Mouse (Mus musculus): ENCODE measurements around the gene Slc39a7.
A peak's percentile ranks its signal among the peaks of the same experiment; 100 is the strongest.
"Not testable (repeated sequence)": the region's sequence is repeated elsewhere in the genome, so short reads cannot be mapped to it uniquely, and the experiment has no call there.

Slc39a7 gene

DNA sequence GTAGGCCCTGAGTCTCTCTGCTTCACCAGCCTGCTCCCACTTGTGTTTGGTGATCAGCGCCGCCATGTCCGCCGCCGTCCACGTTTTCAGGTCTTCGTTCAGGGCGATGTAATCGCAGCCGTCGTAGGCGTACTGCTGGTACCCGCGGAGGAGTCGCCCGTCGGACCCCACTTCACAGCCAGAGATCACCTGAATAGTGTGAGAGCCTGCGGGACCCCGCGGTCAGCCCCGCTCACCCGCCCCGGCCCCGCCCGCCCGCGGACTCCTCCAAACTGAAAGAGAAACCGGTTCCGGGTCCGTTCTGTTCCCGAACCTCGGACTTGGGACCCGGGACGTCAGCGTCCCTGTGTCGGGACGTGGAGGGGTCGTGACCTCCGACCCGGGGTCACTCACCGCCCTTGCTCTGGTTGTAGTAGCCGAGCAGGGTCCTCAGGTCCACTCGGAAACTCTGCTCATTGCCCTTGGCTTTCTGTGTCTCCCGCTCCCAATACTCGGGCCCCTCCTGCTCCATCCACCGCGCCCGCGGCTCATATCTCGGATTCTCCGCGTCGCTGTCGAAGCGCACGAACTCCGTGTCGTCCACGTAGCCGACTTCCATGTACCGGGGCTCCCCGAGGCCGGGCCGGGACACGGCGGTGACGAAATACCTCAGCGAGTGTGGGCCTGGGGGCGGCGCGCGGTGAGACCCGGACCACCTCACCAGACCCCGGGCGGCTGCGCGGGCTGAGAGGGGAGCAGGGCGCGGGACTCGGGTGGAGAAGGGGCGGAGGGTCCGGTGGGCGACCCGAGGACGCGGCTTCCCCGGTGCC is 31.9 kb downstream of the Slc39a7 start:
- DNase-seq = peak; percentile 11

DNA sequence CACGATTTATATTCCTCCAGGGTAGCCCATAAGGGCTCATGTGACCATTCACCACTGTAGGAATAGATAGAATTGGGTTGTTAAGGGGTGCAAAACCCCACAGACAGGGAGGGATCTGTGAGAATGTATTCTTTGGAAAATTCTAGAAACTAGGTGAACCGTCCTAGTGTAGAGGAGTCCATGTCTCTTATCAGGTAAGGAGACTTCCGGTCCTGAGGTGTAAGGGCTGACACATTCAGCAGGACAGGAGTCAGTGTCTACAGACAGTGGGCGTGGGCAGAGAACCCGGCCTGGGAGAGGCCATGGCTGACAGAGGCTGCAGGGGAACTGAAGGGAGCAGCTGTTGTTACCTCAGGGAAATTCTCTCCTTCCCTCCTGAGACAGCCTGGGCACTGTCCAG is 32.8 kb downstream of the Slc39a7 start:
- not testable (repeated sequence) for DNase-seq

DNA sequence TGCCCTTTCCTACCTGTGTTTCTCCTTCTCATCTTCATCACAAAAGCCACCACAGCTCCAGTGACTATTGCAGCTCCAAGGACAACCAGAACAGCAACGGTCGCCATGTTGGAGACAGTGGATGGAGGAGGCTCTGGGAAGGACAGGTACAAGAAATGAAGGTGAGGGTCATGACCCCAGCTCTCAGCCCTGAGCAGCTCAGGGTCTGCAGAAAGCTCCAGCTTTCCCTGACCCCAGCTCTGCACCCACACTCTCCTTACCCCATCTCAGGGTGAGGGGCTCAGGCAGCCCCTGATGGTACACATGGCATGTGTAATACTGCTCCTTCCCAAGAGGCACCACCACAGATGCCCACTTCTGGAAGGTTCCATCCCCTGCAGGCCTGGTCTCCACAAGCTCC is 34.5 kb downstream of the Slc39a7 start:
- not testable (repeated sequence) for DNase-seq

DNA sequence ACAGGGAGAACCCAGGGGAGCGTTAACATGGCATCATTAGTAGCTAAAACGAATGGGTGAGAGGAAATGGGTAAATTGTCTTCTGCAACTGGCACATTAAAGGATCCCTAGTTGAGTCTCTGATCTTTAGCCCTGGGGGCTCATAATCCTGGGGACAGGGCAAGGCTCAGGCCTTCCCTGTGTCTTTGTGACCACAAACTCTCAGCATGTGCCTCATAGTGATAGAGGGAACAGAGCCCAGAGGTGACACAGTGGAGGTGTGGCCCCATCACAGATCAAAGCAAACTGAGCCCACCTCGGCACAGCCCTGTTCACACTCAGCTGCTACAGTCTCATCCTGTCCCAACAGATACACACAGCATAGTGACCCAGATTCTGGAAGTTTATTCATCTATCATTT is 35.8 kb downstream of the Slc39a7 start:
- DNase-seq = no peak

DNA sequence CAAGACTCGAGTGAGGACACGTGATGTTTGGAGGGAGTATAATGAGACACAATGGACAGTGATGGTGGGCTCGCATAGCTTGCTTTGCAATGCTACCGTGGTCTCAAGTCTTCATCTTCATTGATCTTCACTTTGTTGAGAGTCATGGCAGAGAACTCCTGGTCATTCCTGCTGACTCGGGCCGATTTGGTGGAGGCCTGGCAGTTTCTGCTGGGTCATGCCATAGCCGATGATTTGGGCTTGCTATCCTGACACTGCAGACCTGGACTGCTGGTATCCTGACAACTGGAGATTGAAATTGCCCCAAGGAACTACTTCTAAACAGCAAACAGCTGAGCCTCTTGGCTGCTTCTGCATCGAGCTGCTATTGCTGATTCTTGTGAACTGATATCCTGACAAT is 36.5 kb downstream of the Slc39a7 start:
- DNase-seq = no peak

DNA sequence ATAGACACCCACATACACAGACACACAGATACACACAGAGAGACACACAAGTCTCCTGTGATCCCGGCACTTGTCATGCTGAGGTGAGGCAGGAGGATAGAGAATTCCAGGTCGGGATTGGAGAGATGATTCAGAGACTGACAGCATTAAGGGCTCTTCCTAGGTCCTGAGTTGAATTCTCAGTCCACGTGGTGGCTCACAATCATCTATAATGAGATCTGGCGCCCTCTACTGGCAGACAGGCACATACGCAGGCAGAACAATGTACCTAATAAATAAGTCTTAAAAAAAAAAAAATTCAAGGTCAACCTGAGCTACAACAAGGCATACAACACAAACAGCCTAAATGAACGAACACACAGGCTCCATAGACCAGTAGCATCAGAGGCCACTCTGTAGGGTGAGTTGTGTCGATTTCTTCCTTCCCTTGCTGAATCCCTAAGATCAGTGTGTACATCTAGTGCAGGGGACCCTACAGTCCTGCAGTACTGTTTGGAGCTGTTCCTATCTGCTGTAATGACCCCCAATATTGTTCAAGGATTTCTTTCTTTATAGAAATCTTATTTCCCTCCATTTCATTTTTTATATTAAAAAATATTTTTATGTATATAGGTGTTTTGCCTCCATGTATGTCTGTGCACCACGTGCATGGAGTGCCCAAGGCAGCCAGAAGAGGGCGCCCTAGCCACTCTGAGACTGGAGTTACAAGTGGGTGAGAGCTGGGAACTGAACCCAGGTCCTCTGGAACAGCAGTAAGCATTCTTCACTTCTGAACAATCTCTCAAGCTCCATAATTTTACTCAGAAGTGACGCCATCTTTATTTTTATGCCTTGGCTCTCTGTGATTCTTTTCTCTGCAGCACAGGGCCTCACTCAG is 39.5 kb downstream of the Slc39a7 start:
- DNase-seq = peak; percentile 46

DNA sequence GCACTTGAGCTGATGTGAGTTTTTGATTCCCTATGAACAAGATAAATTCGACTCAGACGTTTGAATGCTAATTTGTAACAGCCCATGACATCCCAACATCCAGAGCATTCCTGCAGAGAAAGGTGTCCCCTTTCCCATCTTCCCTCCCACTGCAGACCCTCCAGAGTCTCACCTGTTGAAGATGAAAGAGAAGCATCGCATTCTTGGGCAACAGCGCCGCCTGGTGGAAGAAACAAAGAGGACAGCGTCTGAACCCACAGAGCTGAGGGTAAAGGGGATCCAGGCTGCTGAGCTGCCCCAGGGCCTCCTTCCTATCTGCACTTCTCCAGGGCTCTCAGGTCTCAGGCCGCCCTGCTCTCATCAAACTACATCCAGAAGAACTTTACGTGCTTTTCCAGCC is 49.3 kb downstream of the Slc39a7 start:
- peak; percentile 67 for DNase-seq

DNA sequence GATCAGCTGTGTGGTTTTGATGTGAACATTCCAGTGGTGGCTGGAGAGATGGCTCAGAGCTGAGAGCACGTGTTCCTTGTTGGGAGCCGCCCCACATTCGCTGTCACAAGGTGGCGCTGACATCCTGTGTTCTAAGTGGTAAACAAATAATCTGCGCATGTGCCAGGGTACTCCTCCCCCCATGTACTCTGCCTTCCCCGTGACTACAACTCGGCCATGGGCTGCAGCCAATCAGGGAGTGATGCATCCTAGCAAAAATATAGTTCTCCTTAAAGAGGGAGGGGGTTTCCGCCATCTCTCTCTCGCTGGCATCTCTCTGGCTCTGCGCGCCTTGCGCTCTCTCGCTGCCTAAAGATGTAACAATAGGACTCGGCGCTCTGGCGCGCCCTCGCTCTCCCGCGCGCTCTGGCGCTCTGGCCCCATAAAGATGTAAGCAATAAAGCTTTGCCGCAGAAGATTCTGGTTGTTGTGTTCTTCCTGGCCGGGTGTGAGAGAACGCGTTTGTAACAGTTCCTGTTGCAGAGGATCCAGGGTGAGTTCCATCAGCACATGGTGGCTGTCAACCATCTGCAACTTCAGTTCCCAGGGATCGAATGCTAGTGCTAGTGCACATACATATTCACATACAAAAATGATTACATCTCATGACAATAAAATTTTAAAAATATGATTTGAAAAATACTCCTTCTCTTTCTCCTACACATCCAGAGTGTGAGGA is 50.1 kb downstream of the Slc39a7 start:
- peak; percentile 93 for DNase-seq

DNA sequence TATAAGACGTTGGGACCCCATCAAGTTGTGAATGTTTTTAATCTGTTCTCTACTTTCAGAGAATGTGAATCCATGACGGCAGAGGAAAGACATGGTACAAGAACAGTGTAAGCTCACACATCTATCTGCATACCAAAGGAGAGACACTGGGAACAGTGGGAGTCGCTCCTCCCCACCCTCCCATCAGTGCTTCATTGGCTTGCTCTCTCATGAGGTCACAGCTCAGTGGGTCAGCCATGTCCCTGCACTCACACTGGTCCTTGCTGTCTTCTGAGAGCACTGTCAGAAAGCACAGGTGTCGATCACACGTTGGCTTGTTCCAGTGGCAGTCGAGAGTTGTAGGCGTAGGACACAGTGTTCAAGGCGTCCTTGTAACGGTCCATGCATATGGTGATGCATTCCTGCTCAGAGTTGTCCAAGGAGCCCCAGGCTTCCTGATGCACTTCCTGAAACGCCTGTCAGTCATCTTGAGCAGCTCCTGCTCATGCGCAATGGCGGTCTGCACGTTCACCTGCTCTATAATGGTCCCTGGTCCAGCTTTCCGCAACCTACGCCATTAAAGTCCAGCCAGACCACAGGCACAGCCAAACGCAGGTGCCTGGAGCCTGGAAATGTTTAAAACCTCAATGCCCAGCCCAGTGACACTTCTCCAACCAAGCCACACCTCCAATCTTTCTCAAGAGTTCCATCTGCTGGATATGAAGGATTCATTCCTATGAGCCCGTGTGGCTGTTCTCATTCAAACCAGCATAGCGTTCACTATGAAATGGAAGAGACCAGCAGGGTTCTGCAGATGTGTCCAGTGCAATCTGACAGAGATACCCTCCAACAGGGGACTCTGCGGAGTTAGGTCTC is 51.1 kb downstream of the Slc39a7 start:
- peak; percentile 38 for DNase-seq

DNA sequence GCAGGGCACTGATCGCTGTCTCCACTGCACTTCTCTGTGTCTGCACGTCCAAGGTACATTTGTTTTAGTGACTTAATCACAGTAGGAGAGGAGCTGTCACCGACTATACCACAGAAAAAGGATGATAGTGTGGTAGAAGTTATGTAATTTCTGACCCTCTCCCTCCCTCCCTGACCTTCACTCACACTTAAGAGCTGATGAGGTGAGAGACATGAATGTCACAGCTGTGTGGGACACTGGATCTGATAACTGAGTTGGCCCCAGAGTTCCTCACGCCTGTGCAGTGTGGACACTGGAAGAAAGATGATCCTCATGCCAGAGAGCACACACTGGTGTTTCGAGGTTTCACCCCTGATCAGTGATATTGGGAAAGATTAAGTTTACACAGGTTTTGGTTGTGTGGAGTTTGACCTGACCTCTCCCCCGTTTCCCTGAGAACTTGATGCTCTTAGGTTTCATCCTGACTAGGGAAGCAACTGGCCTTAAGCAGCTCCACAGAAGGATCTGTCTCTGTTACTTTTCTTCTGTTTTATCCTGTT is 51.9 kb downstream of the Slc39a7 start:
- DNase-seq = no peak

DNA sequence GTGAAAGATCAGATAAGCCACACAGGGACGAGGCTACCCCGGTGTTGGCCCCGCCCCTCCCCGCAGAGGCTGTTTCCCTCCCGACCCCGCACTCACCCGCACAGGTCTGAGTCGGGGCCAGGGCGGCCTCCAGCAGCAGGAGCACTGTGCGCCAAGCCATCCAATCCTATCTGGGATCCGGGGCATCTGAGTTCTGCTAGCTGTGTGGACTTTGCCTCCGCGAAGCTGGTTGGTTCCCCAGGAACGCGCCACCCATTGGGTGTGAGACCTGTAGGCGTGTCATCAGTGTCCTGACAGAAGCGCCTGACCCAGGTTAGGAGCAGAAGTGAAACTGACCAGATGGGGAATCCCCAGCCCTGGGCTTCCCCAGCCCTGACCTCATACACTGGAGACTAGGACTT is 52.9 kb downstream of the Slc39a7 start:
- DNase-seq = peak; percentile 91

Data from cerebellum, adult 9-11 months (tissue).